Mouse (Mus musculus) embryonic fibroblast, embryonic 13.5 days (primary cell): ENCODE measurements at regions not wholly inside any gene's neighbourhood (a gene's known extent, or its start where the extent isn't known, plus 50 kb on each side); places are given as distances from the start of the nearest gene placed in this dataset.

Experiments
- CTCF ChIP-seq: IDR thresholded peaks from 2 replicates; pipeline ENCODE4 v1.5.1; 2011; ENCODE audit warnings: mild to moderate bottlenecking, control low read depth, low read length, moderate library complexity, borderline replicate concordance; ENCODE audit not compliant: insufficient read depth
- POLR2A ChIP-seq: IDR thresholded peaks from 2 replicates; pipeline ENCODE4 v1.6.1; 2011; ENCODE audit warnings: low read depth, mild to moderate bottlenecking, control low read depth, low read length, moderate library complexity

GRCm38 (mm10) chr2:92831784-92832183 lies 83.1 kb upstream of the Syt13 start:
- TF ChIP-seq CTCF (no peak), POLR2A (no peak)
